In the genomic region with DNA sequence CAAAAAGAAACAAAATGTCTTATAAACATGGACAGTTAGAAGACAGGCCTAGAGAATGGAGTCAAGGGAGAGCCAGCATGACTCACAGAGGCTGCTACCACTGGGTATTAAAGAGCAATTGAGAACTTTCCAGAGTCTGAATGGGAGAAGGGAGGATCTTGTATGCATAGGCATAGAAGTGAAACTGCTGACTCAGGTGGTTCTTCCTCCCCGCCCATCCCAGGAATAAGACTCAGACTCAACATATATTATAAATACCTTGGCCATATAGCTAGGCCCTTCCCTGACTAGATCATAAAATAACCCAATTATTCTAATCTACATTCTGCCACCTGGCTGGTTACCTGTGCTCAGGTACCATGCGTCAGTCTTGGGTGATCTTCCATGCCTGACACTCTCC, we compare ENCODE assay signal across 18 mouse cellular contexts.
"Had no signal": no experiment of that assay in that cellular context is flagged by ENCODE, and none has a peak within 500 bp of the region (broad histone marks: within the 10 kb centered on the region; RNA-seq: fewer than 3 reads in every experiment).

No protein-coding gene starts in this region.

- DNase-seq: liver, postnatal 0 days; lung, adult 2 months; lung, postnatal 14 days; lung, postnatal 36 days; right cerebral cortex, adult 18-20 months; right cerebral cortex, postnatal 25 days; spleen, adult 18-20 months; thymus, adult 18-20 months; thymus, postnatal 14 days; thymus, postnatal 4 days had no signal

- ATAC-seq: liver, postnatal 0 days; lung, postnatal 0 days; midbrain, embryonic 15.5 days had no signal

- H3K27ac ChIP-seq: liver, embryonic 15.5 days; lung, embryonic 15.5 days; macrophage; midbrain, embryonic 10.5 days; midbrain, embryonic 12.5 days; midbrain, embryonic 15.5 days; neural tube, embryonic 12.5 days had no signal

- H3K27me3 ChIP-seq: liver, embryonic 15.5 days; lung, embryonic 15.5 days; midbrain, embryonic 12.5 days; midbrain, embryonic 15.5 days; neural tube, embryonic 12.5 days had no signal

- H3K36me3 ChIP-seq: liver, embryonic 15.5 days; lung, embryonic 15.5 days; midbrain, embryonic 10.5 days; midbrain, embryonic 12.5 days; midbrain, embryonic 15.5 days; neural tube, embryonic 12.5 days had no signal

- H3K4me2 ChIP-seq: liver, embryonic 15.5 days; lung, embryonic 15.5 days; midbrain, embryonic 12.5 days; midbrain, embryonic 15.5 days; neural tube, embryonic 12.5 days had no signal

- H3K9me3 ChIP-seq: liver, embryonic 15.5 days; lung, embryonic 15.5 days; midbrain, embryonic 10.5 days; midbrain, embryonic 12.5 days; midbrain, embryonic 15.5 days; neural tube, embryonic 12.5 days had no signal

- H3K9ac ChIP-seq: liver, embryonic 15.5 days; liver, postnatal 0 days; lung, embryonic 15.5 days; midbrain, embryonic 12.5 days; midbrain, embryonic 15.5 days; neural tube, embryonic 12.5 days had no signal

- H3K4me1 ChIP-seq: liver, embryonic 15.5 days; lung, embryonic 15.5 days; midbrain, embryonic 10.5 days; midbrain, embryonic 12.5 days; midbrain, embryonic 15.5 days; neural tube, embryonic 12.5 days had no signal

- H3K4me3 ChIP-seq: liver, embryonic 15.5 days; lung, embryonic 15.5 days; midbrain, embryonic 10.5 days; midbrain, embryonic 12.5 days; midbrain, embryonic 15.5 days; neural tube, embryonic 12.5 days had no signal
